Mouse (Mus musculus): ENCODE results near the gene Maml3. TPM values are rescaled to one million over a fixed set of nuclear protein-coding genes. Genes with fewer than 3 reads are reported as not detected.

The Maml3 gene
- total and polyA plus RNA-seq, 3 experiments = 0.81 to 1.8 (median 0.98) TPM

GRCm38 (mm10) chr3:51832985-51833384 lies 271.9 kb downstream of the Maml3 start:
- Histone ChIP-seq H3K9ac (ENCODE audit: insufficient read depth, low read depth) (no peak overlapping the region), H3K27ac (ENCODE audit: insufficient read depth, low read depth) (no peak overlapping the region), H3K9me3 (replicated peaks; ENCODE audit: low read length) (no peaks in the 10 kb centered on the region), H3K27me3 (replicated peaks) (no peaks in the 10 kb centered on the region), H3K4me3 (replicated peaks in 1 of 3; ENCODE audit: low read depth in 2 of 3, low read length in 2 of 3, poor library complexity in 1 of 3) (no peak overlapping the region), H3K36me3 (replicated peaks in 1 of 2; ENCODE audit: control insufficient read depth in 1 of 2, insufficient read depth in 1 of 2, low read length in 1 of 2) (no peaks in the 10 kb centered on the region), H3K4me2 (ENCODE audit: insufficient read depth, low read depth, poor library complexity, severe bottlenecking) (no peak overlapping the region), H3K79me2 (replicated peaks; ENCODE audit: control insufficient read depth, extremely low read depth, insufficient read depth, poor library complexity, severe bottlenecking) (no peaks in the 10 kb centered on the region), H3K4me1 (ENCODE audit: control insufficient read depth in 1 of 2, insufficient read depth in 2 of 2) (peaks cover 0 to 4% of the 10 kb centered on the region in 2 experiments; a peak in 1 of 4 replicates)
- no peak for TF ChIP-seq SIN3A (IDR thresholded peaks at IDR 0.05; ENCODE audit: low read length)
- no peak for TF ChIP-seq ETS1 (conservative IDR thresholded peaks at IDR 0.05; ENCODE audit: low read depth, low read length)
- no peak for TF ChIP-seq RAD21 (IDR thresholded peaks at IDR 0.05; ENCODE audit: low read depth, low read length)
- no peak for TF ChIP-seq POLR2AphosphoS2 (IDR thresholded peaks at IDR 0.05; ENCODE audit: low read depth, low read length)
- TF ChIP-seq ZNF384 (IDR thresholded peaks at IDR 0.05; ENCODE audit: low read depth, low read length) = no peak
- no peak for TF ChIP-seq JUND (conservative IDR thresholded peaks at IDR 0.05; ENCODE audit: low read depth, low read length)
- TF ChIP-seq USF1 (IDR thresholded peaks at IDR 0.05; ENCODE audit: low read depth, low read length) = no peak
- no peak for TF ChIP-seq ELF1 (IDR thresholded peaks at IDR 0.05; ENCODE audit: low read depth, low read length)
- no peak for TF ChIP-seq EP300 (IDR thresholded peaks at IDR 0.05; ENCODE audit: low read length)
- no peak for TF ChIP-seq ZKSCAN1 (IDR thresholded peaks at IDR 0.05; ENCODE audit: borderline replicate concordance, low read depth, low read length)
- no peak for TF ChIP-seq CHD2 (IDR thresholded peaks at IDR 0.05; ENCODE audit: low read length)
- TF ChIP-seq CHD1 (IDR thresholded peaks at IDR 0.05; ENCODE audit: low read depth, low read length) = no peak
- no peak for TF ChIP-seq MAX (IDR thresholded peaks at IDR 0.05; ENCODE audit: low read length)
- no peak for TF ChIP-seq CTCF (conservative IDR thresholded peaks at IDR 0.05 in 1 of 2, IDR thresholded peaks at IDR 0.05 in 1 of 2; ENCODE audit: low read depth in 2 of 2, low read length in 2 of 2)
- TF ChIP-seq HCFC1 (IDR thresholded peaks at IDR 0.05; ENCODE audit: low read depth, low read length) = no peak
- no peak for TF ChIP-seq ZC3H11A (IDR thresholded peaks at IDR 0.05; ENCODE audit: low read depth, low read length)
- TF ChIP-seq MAFK (IDR thresholded peaks at IDR 0.05; ENCODE audit: insufficient replicate concordance, low read length) = no peak
- TF ChIP-seq IRF4 (IDR thresholded peaks at IDR 0.05; ENCODE audit: low read depth, low read length) = no peak
- TF ChIP-seq E2F4 (IDR thresholded peaks at IDR 0.05; ENCODE audit: insufficient replicate concordance, low read depth, low read length) = no peak
- no peak for TF ChIP-seq USF2 (conservative IDR thresholded peaks at IDR 0.05; ENCODE audit: low read depth, low read length)
- dilution Hi-C loops (cut with MboI; ENCODE audit: extremely low pct_ligation_motif_present, extremely low pct_unique_long_range_greater_than_20kb, low sequenced_read_pairs) (no loop called here), in situ Hi-C loops (cut with MboI; ENCODE audit: low pct_ligation_motif_present, low pct_unique_long_range_greater_than_20kb, low sequenced_read_pairs) (no loop called here)
- no peak for DNase-seq (ENCODE audit: extremely low read depth)

- Histone ChIP-seq H3K4me2 (ENCODE audit: insufficient read depth, low read depth, poor library complexity, severe bottlenecking) (no peak overlapping the region), H3K4me1 (ENCODE audit: control insufficient read depth in 1 of 2, insufficient read depth in 2 of 2) (peaks cover 0 to 4% of the 10 kb centered on the region in 2 experiments; a peak in 1 of 4 replicates), H3K4me3 (replicated peaks in 1 of 3; ENCODE audit: low read depth in 2 of 3, low read length in 2 of 3, poor library complexity in 1 of 3) (no peak overlapping the region), H3K36me3 (replicated peaks in 1 of 2; ENCODE audit: control insufficient read depth in 1 of 2, insufficient read depth in 1 of 2, low read length in 1 of 2) (no peaks in the 10 kb centered on the region), H3K79me2 (replicated peaks; ENCODE audit: control insufficient read depth, extremely low read depth, insufficient read depth, poor library complexity, severe bottlenecking) (no peaks in the 10 kb centered on the region), H3K27me3 (replicated peaks) (no peaks in the 10 kb centered on the region), H3K27ac (ENCODE audit: insufficient read depth, low read depth) (no peak overlapping the region), H3K9ac (ENCODE audit: insufficient read depth, low read depth) (no peak overlapping the region), H3K9me3 (replicated peaks; ENCODE audit: low read length) (no peaks in the 10 kb centered on the region)
- dilution Hi-C loops (cut with MboI; ENCODE audit: extremely low pct_ligation_motif_present, extremely low pct_unique_long_range_greater_than_20kb, low sequenced_read_pairs) = no loop called here
- in situ Hi-C loops (cut with MboI; ENCODE audit: low pct_ligation_motif_present, low pct_unique_long_range_greater_than_20kb, low sequenced_read_pairs) = no loop called here
- DNase-seq (ENCODE audit: extremely low read depth) = no peak
- TF ChIP-seq IRF4 (IDR thresholded peaks at IDR 0.05; ENCODE audit: low read depth, low read length) (no peak), E2F4 (IDR thresholded peaks at IDR 0.05; ENCODE audit: insufficient replicate concordance, low read depth, low read length) (no peak), MEF2A (IDR thresholded peaks at IDR 0.05; ENCODE audit: borderline replicate concordance, low read depth, low read length) (no peak), NRF1 (IDR thresholded peaks at IDR 0.05; ENCODE audit: low read depth, low read length) (no peak), TBP (conservative IDR thresholded peaks at IDR 0.05; ENCODE audit: low read depth, low read length) (no peak), USF2 (conservative IDR thresholded peaks at IDR 0.05; ENCODE audit: low read depth, low read length) (no peak), JUND (conservative IDR thresholded peaks at IDR 0.05; ENCODE audit: low read depth, low read length) (no peak), HCFC1 (IDR thresholded peaks at IDR 0.05; ENCODE audit: low read depth, low read length) (no peak), ZKSCAN1 (IDR thresholded peaks at IDR 0.05; ENCODE audit: borderline replicate concordance, low read depth, low read length) (no peak), USF1 (IDR thresholded peaks at IDR 0.05; ENCODE audit: low read depth, low read length) (no peak), JUN (IDR thresholded peaks at IDR 0.05; ENCODE audit: insufficient read depth, low read depth, low read length) (no peak), SMC3 (IDR thresholded peaks at IDR 0.05; ENCODE audit: low read depth, low read length) (no peak), MAX (IDR thresholded peaks at IDR 0.05; ENCODE audit: low read length) (no peak), KAT2A (IDR thresholded peaks at IDR 0.05; ENCODE audit: insufficient replicate concordance, low read length) (no peak), POLR2A (IDR thresholded peaks at IDR 0.05; ENCODE audit: low read depth, low read length) (no peak), CTCF (conservative IDR thresholded peaks at IDR 0.05 in 1 of 2, IDR thresholded peaks at IDR 0.05 in 1 of 2; ENCODE audit: low read depth in 2 of 2, low read length in 2 of 2) (no peak), RAD21 (IDR thresholded peaks at IDR 0.05; ENCODE audit: low read depth, low read length) (no peak), UBTF (IDR thresholded peaks at IDR 0.05; ENCODE audit: low read depth, low read length) (no peak), CHD2 (IDR thresholded peaks at IDR 0.05; ENCODE audit: low read length) (no peak), MAFK (IDR thresholded peaks at IDR 0.05; ENCODE audit: insufficient replicate concordance, low read length) (no peak)
These were observed 274.0 kb downstream of the Maml3 start for GRCm38 (mm10) chr3:51830821-51831429.

All from CH12.LX (cell line).